In genomic region chr10:5207905-5208641, GRCm38 (mm10) we compare ENCODE assay signal across 8 mouse cellular contexts.
DNase-seq lines count a peak whose midpoint lies in the region; ATAC-seq lines count a peak whose summit lies in the region.
"Had no signal": no experiment of that assay in that cellular context is flagged by ENCODE, and none has a peak within 500 bp of the region (broad histone marks: within the 10 kb centered on the region; RNA-seq: fewer than 3 reads in every experiment).

No protein-coding gene starts in this region.

- H3K27ac ChIP-seq in embryonic facial prominence, embryonic 11.5 days (replicated peaks; ENCODE audit: low read depth, low read length) = no peak overlapping the region
- H3K27ac ChIP-seq in liver, embryonic 16.5 days (ENCODE audit: low read length) = peak overlapping the region; percentile 87
- H3K27ac ChIP-seq: embryonic facial prominence, embryonic 12.5 days had no signal

- H3K27me3 ChIP-seq in embryonic facial prominence, embryonic 11.5 days (ENCODE audit: control insufficient read depth, insufficient read depth, low read length) = no peaks in the 10 kb centered on the region
- H3K27me3 ChIP-seq in liver, embryonic 16.5 days (ENCODE audit: control insufficient read depth, insufficient read depth, low read depth, low read length) = no peaks in the 10 kb centered on the region
- H3K27me3 ChIP-seq: embryonic facial prominence, embryonic 12.5 days had no signal

- H3K9me3 ChIP-seq in embryonic facial prominence, embryonic 11.5 days (replicated peaks; ENCODE audit: control insufficient read depth, low read length) = no peaks in the 10 kb centered on the region
- no peaks in the 10 kb centered on the region for H3K9me3 ChIP-seq in liver, embryonic 16.5 days (replicated peaks; ENCODE audit: control insufficient read depth, low read length)
- H3K9me3 ChIP-seq: embryonic facial prominence, embryonic 12.5 days had no signal

- H3K36me3 ChIP-seq in embryonic facial prominence, embryonic 11.5 days (replicated peaks; ENCODE audit: control insufficient read depth, insufficient read depth, low read depth, low read length) = no peaks in the 10 kb centered on the region
- H3K36me3 ChIP-seq in liver, embryonic 16.5 days (ENCODE audit: control insufficient read depth, insufficient read depth) = no peaks in the 10 kb centered on the region

- H3K4me1 ChIP-seq in embryonic facial prominence, embryonic 11.5 days (ENCODE audit: control insufficient read depth, insufficient read depth, low read length) = no peaks in the 10 kb centered on the region
- H3K4me1 ChIP-seq in liver, embryonic 16.5 days (ENCODE audit: control insufficient read depth, low read depth, low read length) = peaks cover 41% of the 10 kb centered on the region

- no peak overlapping the region for H3K4me3 ChIP-seq in embryonic facial prominence, embryonic 11.5 days (ENCODE audit: low read depth, low read length)
- H3K4me3 ChIP-seq in liver, embryonic 16.5 days (ENCODE audit: low read depth, low read length) = no peak overlapping the region
- H3K4me3 ChIP-seq: embryonic facial prominence, embryonic 12.5 days had no signal

- no peak overlapping the region for H3K4me2 ChIP-seq in embryonic facial prominence, embryonic 11.5 days (ENCODE audit: low read depth, low read length)
- no peak overlapping the region for H3K4me2 ChIP-seq in liver, embryonic 16.5 days (ENCODE audit: low read depth, low read length)
- H3K4me2 ChIP-seq: embryonic facial prominence, embryonic 12.5 days had no signal

- no peak overlapping the region for H3K9ac ChIP-seq in embryonic facial prominence, embryonic 11.5 days (replicated peaks; ENCODE audit: low read length)
- peak overlapping the region; percentile 43 for H3K9ac ChIP-seq in liver, embryonic 16.5 days (ENCODE audit: low read depth, low read length)
- H3K9ac ChIP-seq: embryonic facial prominence, embryonic 12.5 days had no signal

- no peak for ATAC-seq in embryonic facial prominence, embryonic 11.5 days (replicated peaks; ENCODE audit: insufficient number of reproducible peaks, low FRiP score, low TSS enrichment, low read depth)
- ATAC-seq in liver, embryonic 16.5 days (ENCODE audit: low read depth) = peak; percentile 57
- ATAC-seq in inflammation-experienced regulatory T-cells, adult 6 months = no peak

- WGBS in embryonic facial prominence, embryonic 11.5 days = 24% methylated on average over 7 of the region's 7 CpGs
- WGBS in liver, embryonic 16.5 days (ENCODE audit: insufficient replicate concordance) = 8% methylated on average over 7 of the region's 7 CpGs

- intact Hi-C loops in heart, postnatal 25 days (cut with DNase I) = no loop called here
- intact Hi-C loops in left cerebral cortex, postnatal 10 days (cut with DNase I) = no loop called here

- DNase-seq in adrenal gland, postnatal 14 days = peak; percentile 33
- peak; percentile 40 for DNase-seq in embryonic facial prominence, embryonic 11.5 days (ENCODE audit: low spot score)
- DNase-seq in heart, postnatal 25 days (ENCODE audit: low spot score) = peak; percentile 64
- no peak for DNase-seq in left cerebral cortex, postnatal 10 days (ENCODE audit: extremely low spot score in 1 of 2, low spot score in 2 of 2)
- DNase-seq in urinary bladder, postnatal 25 days (ENCODE audit: low spot score) = no peak

Comparison
In these comparisons a context has a peak if more than half of its experiments do, and no peak if none do; other contexts are left out.
1. DNase-seq: peak in adrenal gland, postnatal 14 days (single experiment), embryonic facial prominence, embryonic 11.5 days (single experiment) and heart, postnatal 25 days (single experiment); none in left cerebral cortex, postnatal 10 days (0 of 2) and urinary bladder, postnatal 25 days (single experiment).